Mouse (Mus musculus): ENCODE measurements at regions not wholly inside any gene's neighbourhood (a gene's known extent, or its start where the extent isn't known, plus 50 kb on each side); places are given as distances from the start of the nearest gene placed in this dataset.

- no peak for TF ChIP-seq CTCF (IDR thresholded peaks at IDR 0.05; ENCODE audit: low read depth)
- TF ChIP-seq EP300 (IDR thresholded peaks at IDR 0.05; ENCODE audit: low read depth), result no peak
These were observed 172.2 kb upstream of the Tyw5 start for GRCm38 (mm10) chr1:57579086-57579485.
